Mouse (Mus musculus) bone marrow, adult 2 months (tissue): Measurements from ENCODE around the gene Tmem174. TPM values are rescaled to one million over a fixed set of nuclear protein-coding genes. Genes with fewer than 3 reads are reported as not detected.

Experiments
- H3K27ac ChIP-seq: fragments of 200-500 bp; 2 replicates; pipeline ENCODE4 v1.5.1; 2012; ENCODE audit warnings: low read depth, mild to moderate bottlenecking, control low read depth, inconsistent platforms, low read length; ENCODE audit not compliant: control insufficient read depth, poor library complexity, insufficient read depth
- H3K4me1 ChIP-seq: fragments of 200-500 bp; 2 replicates; pipeline ENCODE4 v1.6.1; 2011; ENCODE audit warnings: low read length; ENCODE audit not compliant: control insufficient read depth, insufficient read depth
- H3K4me3 ChIP-seq: fragments of 200-500 bp; replicated peaks from 2 replicates; pipeline ENCODE3; 2011; ENCODE audit warnings: mild to moderate bottlenecking, low read depth, low read length, control low read depth; ENCODE audit not compliant: control insufficient read depth
- CTCF ChIP-seq: fragments of 200-500 bp; IDR thresholded peaks from 2 replicates; pipeline ENCODE4 v1.5.1; 2011; ENCODE audit warnings: low read length, control low read depth; ENCODE audit not compliant: control insufficient read depth, insufficient read depth
- POLR2A ChIP-seq: fragments of 200-500 bp; IDR thresholded peaks from 2 replicates; pipeline ENCODE4 v1.6.1; 2011; ENCODE audit warnings: low read depth, mild to moderate bottlenecking, control low read depth, low read length, borderline replicate concordance; ENCODE audit not compliant: control insufficient read depth
- WGBS: fragments of 180-500 bp; shearing (Covaris S2); methylation state at CpG from one replicate; pipeline ENCODE4 v1.1.7; 2018; 5-methylcytosine and 5-hydroxymethylcytosine counted together
- polyA plus RNA-seq: library from polyadenylated mRNA; stranded (reverse); fragments of >200 nt; gene quantifications from 2 replicates; pipeline ENCODE4 v1.2.4, GENCODE M21; 2011; ENCODE audit warnings: low replicate concordance; ENCODE audit not compliant: missing spikeins, insufficient read depth, insufficient read length

Tmem174 gene
- polyA plus RNA-seq, 1 experiment: 1.1 TPM

DNA sequence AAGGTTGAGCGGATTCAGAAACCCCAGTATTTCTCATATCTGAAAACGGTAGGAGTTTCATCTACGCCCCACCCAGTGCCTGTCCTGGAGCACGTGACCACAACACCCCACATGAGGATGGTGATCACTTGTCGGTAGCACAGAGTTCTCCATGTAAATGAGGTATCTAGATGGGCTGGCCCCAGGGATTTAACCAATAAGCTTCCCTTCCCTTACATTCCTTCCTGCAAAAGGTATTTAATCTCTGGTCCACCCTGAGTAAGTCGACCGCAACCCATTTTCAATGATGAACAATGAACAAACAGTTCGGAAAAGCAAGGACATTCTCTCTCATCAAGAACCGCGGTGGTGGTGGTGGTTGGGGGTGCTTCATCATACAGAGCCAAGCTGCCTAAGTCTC lies 12.7 kb downstream of the Tmem174 start:
- TF ChIP-seq POLR2A (no peak), CTCF (no peak)
- Histone ChIP-seq H3K4me1 (no peaks in the 10 kb centered on the region), H3K27ac (no peak overlapping the region), H3K4me3 (no peak overlapping the region)
- WGBS: 85% methylated on average over 10 of the region's 10 CpGs

DNA sequence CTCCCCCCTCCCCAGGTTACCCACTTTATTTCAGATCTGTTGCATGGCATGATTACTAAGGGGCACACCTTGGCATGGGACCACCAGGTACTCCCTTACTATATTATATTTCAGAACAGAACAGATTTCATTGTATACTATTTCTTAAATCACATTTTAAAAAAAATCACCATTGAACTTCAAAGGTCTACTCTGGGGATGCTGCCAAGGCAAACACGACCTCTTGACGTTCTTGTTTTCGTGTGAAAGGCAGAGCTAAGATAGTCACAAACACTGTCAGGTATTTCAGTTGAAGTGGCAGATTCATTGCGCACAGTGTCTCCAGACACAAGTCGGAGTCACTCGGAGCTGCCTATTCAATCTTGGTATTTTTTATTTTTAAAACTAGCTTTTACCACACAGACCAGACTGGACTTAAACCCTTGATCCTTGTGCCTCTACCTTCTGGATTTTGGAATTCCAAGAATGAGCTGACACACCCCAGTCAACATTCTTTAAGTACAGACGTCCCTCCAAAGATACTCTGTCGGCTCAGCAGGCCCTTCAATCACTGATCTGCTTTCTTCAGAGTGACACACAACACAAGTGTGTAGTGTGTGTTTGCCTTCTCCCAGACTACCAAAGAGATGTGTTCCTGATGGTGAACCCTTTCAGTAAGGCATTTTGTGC lies 14.2 kb downstream of the Tmem174 start:
- Histone ChIP-seq H3K27ac (no peak overlapping the region), H3K4me1 (no peaks in the 10 kb centered on the region), H3K4me3 (no peak overlapping the region)
- no peak for TF ChIP-seq CTCF
- no peak for TF ChIP-seq POLR2A
- WGBS: 79% methylated on average over 8 of the region's 8 CpGs

GRCm38 (mm10) chr13:98617429-98618067 lies 19.7 kb downstream of the Tmem174 start:
- Histone ChIP-seq H3K4me1 (no peaks in the 10 kb centered on the region), H3K4me3 (no peak overlapping the region), H3K27ac (no peak overlapping the region)
- WGBS: 80% methylated on average over 17 of the region's 17 CpGs
- TF ChIP-seq CTCF (no peak), POLR2A (no peak)

DNA sequence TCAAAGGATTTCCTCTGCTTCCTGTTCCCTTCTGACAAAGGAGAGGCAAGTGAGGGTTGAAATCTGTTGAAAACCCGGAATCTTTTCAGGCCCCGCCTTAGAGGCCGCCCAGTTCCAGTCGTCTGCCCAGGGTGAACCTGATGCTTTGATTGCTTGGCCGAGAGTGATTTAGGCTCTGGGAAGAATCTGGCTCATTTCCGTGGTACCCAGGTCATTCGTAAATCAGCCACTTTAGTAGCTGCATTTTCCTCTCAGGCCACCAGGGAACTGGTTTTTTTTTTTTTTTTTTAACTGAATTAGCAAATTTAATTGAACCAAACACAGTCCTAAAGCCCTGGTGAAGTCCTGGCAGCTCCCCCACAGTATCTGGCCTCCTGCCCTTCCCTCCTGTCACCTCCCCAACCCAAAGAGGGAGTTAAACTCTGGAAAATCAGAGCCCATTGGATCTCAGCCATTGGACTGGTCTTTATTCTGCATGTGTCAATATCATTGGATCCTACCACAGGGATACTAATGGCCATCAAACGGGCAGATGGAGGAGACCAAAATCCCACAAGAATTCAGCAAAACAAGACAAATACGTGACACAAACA lies 29.2 kb downstream of the Tmem174 start:
- H3K27ac ChIP-seq: no peak overlapping the region
- no peak for TF ChIP-seq CTCF
- no peak for TF ChIP-seq POLR2A
- WGBS: 53% methylated on average over 9 of the region's 9 CpGs
- H3K4me3 ChIP-seq: no peak overlapping the region
- H3K4me1 ChIP-seq: no peaks in the 10 kb centered on the region

DNA sequence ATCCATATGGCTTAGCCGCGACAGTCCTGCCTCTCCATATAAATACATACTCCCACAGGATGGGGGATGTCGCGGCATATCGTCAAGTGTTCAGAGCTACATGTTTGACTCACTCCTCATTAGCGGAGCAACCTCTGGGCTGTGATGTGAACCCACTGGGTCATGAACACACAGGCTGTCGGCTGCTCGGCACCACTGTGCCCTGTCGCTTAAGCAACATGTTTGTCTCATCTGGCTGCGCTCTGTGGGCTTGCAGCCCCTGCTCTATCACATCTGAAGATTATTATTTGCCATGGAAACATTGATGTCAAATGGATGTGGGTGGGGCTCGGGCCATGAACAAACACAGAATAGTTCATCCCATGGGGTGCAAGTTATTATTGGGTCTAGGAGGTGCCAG lies 33.4 kb downstream of the Tmem174 start:
- H3K27ac ChIP-seq: no peak overlapping the region
- H3K4me1 ChIP-seq: no peaks in the 10 kb centered on the region
- no peak for TF ChIP-seq CTCF
- TF ChIP-seq POLR2A: no peak
- H3K4me3 ChIP-seq: no peak overlapping the region
- WGBS: 87% methylated on average over 11 of the region's 11 CpGs

DNA sequence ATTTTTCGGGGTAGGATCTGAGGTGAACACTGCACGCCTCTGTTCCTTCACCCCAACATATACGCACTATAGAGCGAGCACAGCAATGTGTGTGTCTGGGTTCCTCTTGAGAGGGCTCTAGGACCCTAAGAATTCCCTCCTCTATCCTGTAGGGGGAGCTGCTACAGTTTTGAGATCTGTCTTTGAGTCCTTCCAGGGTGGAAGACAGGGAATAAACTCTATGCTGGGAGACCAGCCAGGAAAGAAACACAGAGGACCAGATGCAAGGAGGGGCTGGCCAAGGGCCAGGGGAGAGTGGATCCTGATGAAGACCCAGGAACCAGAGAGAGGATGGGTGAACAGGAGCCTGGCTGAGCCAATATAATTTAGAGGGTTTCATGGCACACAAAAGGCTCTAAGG lies 40.5 kb downstream of the Tmem174 start:
- Histone ChIP-seq H3K4me3 (no peak overlapping the region), H3K27ac (no peak overlapping the region), H3K4me1 (no peaks in the 10 kb centered on the region)
- TF ChIP-seq POLR2A (no peak), CTCF (no peak)
- whole genome bisulfite sequencing: 77% methylated on average over 4 of the region's 4 CpGs

DNA sequence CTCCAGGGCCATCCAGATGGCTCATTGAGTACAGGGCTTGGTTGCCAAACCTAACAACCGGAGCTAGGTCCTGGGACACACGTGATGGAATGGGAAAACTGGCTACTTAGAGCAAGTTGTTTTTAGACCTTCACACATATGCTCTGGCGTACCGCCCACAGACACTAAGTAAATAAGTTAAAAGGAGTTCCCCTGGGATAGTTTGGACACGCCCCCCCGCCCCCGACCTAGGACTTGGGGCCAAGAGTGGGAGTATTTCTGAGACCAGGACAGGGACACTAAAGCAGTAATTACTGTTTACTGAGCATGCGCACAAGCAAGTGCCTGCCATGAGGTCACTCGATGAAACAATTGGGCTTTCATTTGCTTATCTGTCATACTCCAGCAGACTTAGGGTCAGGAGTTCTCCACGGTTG lies 42.5 kb downstream of the Tmem174 start:
- Histone ChIP-seq H3K4me3 (no peak overlapping the region), H3K27ac (no peak overlapping the region), H3K4me1 (no peaks in the 10 kb centered on the region)
- WGBS: 88% methylated on average over 10 of the region's 10 CpGs
- TF ChIP-seq CTCF: no peak
- no peak for TF ChIP-seq POLR2A

DNA sequence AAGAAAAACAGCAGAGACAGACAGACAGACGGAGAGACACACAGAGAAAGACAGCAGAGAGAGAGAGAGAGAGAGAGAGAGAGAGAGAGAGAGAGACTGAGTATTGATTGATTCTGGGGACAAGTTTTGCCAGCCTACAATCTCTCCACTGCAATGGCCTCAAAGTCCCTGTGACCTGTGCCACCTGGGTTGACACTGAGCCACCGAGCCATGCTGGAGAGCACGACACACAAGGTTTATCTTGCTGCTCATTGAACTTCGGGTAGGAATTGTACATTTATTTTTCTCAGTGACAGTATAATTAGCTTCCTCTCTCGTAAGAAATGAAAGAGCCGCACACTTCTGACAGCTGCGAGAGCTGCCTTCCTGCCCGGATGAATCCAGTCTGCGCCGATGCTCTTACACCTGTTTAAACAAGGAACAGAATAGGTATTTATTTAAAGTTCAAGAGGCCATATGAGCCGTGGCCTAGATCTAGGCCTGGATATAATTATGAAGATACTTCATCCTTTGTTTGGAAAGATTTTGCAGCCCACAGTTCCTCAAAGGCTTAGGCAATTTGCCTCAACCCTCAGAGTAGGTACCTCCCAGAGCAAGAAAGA lies 43.2 kb downstream of the Tmem174 start:
- WGBS: 85% methylated on average over 11 of the region's 11 CpGs
- Histone ChIP-seq H3K4me1 (peaks cover 1% of the 10 kb centered on the region; the same call in 1 of the 2 replicates), H3K4me3 (no peak overlapping the region), H3K27ac (no peak overlapping the region)
- no peak for TF ChIP-seq POLR2A
- TF ChIP-seq CTCF: no peak
